Mouse (Mus musculus): ENCODE data around the gene Phf21a.

DNA sequence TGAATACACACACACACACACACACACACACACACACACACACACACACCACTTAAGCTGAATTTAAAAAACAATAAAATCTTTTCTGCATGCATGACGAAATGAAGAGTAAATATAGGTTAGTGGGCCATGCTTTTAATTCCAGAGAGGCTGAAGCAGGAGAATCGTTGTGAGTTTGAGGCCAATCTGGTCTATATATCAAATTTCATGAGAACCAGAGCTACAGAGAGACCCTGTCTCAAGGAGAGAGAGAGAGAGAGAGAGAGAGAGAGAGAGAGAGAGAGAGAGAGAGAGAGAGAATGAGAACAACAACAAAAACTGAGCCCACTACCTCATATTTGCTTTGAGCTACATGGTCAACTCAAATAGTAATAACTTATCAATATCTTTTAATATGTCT lies at the start of gene Phf21a:
- TF ChIP-seq GATA1 (IDR thresholded peaks at IDR 0.05; ENCODE audit: low read length) (no peak), TAL1 (IDR thresholded peaks at IDR 0.05; ENCODE audit: low read length) (no peak)
